ENCODE assay signal across 11 mouse cellular contexts in genomic region chr2:52133351-52133750, GRCm38 (mm10).
DNase-seq lines count a peak whose midpoint lies in the region; ATAC-seq and TF ChIP-seq lines count a peak whose summit lies in the region.
"Had no signal": no experiment of that assay in that cellular context is flagged by ENCODE, and none has a peak within 500 bp of the region (broad histone marks: within the 10 kb centered on the region; RNA-seq: fewer than 3 reads in every experiment).

No protein-coding gene starts in this region.

- intact Hi-C loops in heart, postnatal 14 days (cut with DNase I), result no loop called here

- H3K4me2 ChIP-seq in embryonic facial prominence, embryonic 14.5 days (ENCODE audit: low read depth, low read length), result no peak overlapping the region
- H3K4me2 ChIP-seq in midbrain, embryonic 13.5 days (replicated peaks), result no peak overlapping the region
- H3K4me2 ChIP-seq: liver, embryonic 12.5 days had no signal

- 0 out of 2 replicates have a peak, but pooled peaks cover 3% of the 10 kb centered on the region for H3K9me3 ChIP-seq in embryonic facial prominence, embryonic 14.5 days (ENCODE audit: control insufficient read depth, low read length)
- H3K9me3 ChIP-seq in embryonic facial prominence, embryonic 10.5 days, result peaks cover 10% of the 10 kb centered on the region; the same call in 1 of the 2 replicates
- H3K9me3 ChIP-seq in midbrain, embryonic 13.5 days, result no peaks in the 10 kb centered on the region

- WGBS in embryonic facial prominence, embryonic 14.5 days, result 81% methylated on average over 2 of the region's 2 CpGs
- 94% methylated on average over 2 of the region's 2 CpGs for WGBS in embryonic facial prominence, embryonic 10.5 days
- WGBS in midbrain, embryonic 13.5 days, result 96% methylated on average over 2 of the region's 2 CpGs

- TF ChIP-seq CTCF in brain, embryonic 14.5 days (IDR thresholded peaks at IDR 0.05; ENCODE audit: borderline replicate concordance, extremely low read depth, insufficient read depth, insufficient read length), result no peak

- H3K9ac ChIP-seq in embryonic facial prominence, embryonic 14.5 days (ENCODE audit: low read depth, low read length), result no peak overlapping the region
- H3K9ac ChIP-seq in midbrain, embryonic 13.5 days (replicated peaks), result no peak overlapping the region
- H3K9ac ChIP-seq: liver, embryonic 12.5 days had no signal

- DNase-seq in embryonic facial prominence, embryonic 14.5 days (ENCODE audit: low spot score), result peak; percentile 24
- no peak for DNase-seq in embryonic facial prominence, embryonic 10.5 days (ENCODE audit: low spot score)
- peak; percentile 70 for DNase-seq in lung, postnatal 10 days
- DNase-seq in lung, postnatal 25 days (ENCODE audit: low spot score), result no peak
- DNase-seq in brain, embryonic 14.5 days (ENCODE audit: low read depth), result peak; percentile 32
- DNase-seq in heart, postnatal 14 days, result peak; percentile 14 to 54
- DNase-seq: adrenal gland, adult 8-10 months had no signal

- H3K4me3 ChIP-seq in embryonic facial prominence, embryonic 14.5 days (ENCODE audit: low read depth, low read length), result no peak overlapping the region
- H3K4me3 ChIP-seq in embryonic facial prominence, embryonic 10.5 days, result no peak overlapping the region
- no peak overlapping the region for H3K4me3 ChIP-seq in midbrain, embryonic 13.5 days (replicated peaks)
- H3K4me3 ChIP-seq: liver, embryonic 12.5 days; myocyte had no signal

- H3K27ac ChIP-seq in embryonic facial prominence, embryonic 14.5 days (replicated peaks; ENCODE audit: low read depth, low read length), result no peak overlapping the region
- H3K27ac ChIP-seq in embryonic facial prominence, embryonic 10.5 days (replicated peaks), result no peak overlapping the region
- no peak overlapping the region for H3K27ac ChIP-seq in midbrain, embryonic 13.5 days
- H3K27ac ChIP-seq: liver, embryonic 12.5 days had no signal

- no peaks in the 10 kb centered on the region for H3K4me1 ChIP-seq in embryonic facial prominence, embryonic 14.5 days (ENCODE audit: control insufficient read depth, insufficient read depth, low read length)
- no peaks in the 10 kb centered on the region for H3K4me1 ChIP-seq in embryonic facial prominence, embryonic 10.5 days
- H3K4me1 ChIP-seq in midbrain, embryonic 13.5 days (replicated peaks), result no peaks in the 10 kb centered on the region
- H3K4me1 ChIP-seq: liver, embryonic 12.5 days had no signal

- ATAC-seq in embryonic facial prominence, embryonic 14.5 days (ENCODE audit: low read depth), result 0 out of 2 replicates have a peak, but pooled peaks have one; percentile 47
- no peak for ATAC-seq in midbrain, embryonic 13.5 days
- ATAC-seq: intestine, postnatal 0 days; liver, embryonic 12.5 days had no signal

- peaks cover 17% of the 10 kb centered on the region for H3K36me3 ChIP-seq in embryonic facial prominence, embryonic 14.5 days (ENCODE audit: control insufficient read depth, insufficient read depth, low read length)
- peaks cover 66% of the 10 kb centered on the region for H3K36me3 ChIP-seq in embryonic facial prominence, embryonic 10.5 days (replicated peaks)
- H3K36me3 ChIP-seq in midbrain, embryonic 13.5 days, result peaks cover 18% of the 10 kb centered on the region

- TF ChIP-seq POLR2A in brain, embryonic 14.5 days (IDR thresholded peaks at IDR 0.05; ENCODE audit: borderline replicate concordance, extremely low read depth, insufficient read depth, insufficient read length, poor library complexity, severe bottlenecking), result no peak

- H3K27me3 ChIP-seq in embryonic facial prominence, embryonic 14.5 days (replicated peaks; ENCODE audit: control insufficient read depth, insufficient read depth, low read length), result no peaks in the 10 kb centered on the region
- H3K27me3 ChIP-seq in embryonic facial prominence, embryonic 10.5 days (replicated peaks; ENCODE audit: low read depth, poor library complexity, severe bottlenecking), result no peaks in the 10 kb centered on the region
- no peaks in the 10 kb centered on the region for H3K27me3 ChIP-seq in midbrain, embryonic 13.5 days
- H3K27me3 ChIP-seq: liver, embryonic 12.5 days had no signal

Comparison
In these comparisons a context has a peak if more than half of its experiments do, and no peak if none do; other contexts are left out.
1. DNase-seq: peak in embryonic facial prominence, embryonic 14.5 days (single experiment), lung, postnatal 10 days (single experiment), brain, embryonic 14.5 days (single experiment) and heart, postnatal 14 days (2 of 2); none in embryonic facial prominence, embryonic 10.5 days (single experiment) and lung, postnatal 25 days (single experiment).